Mouse (Mus musculus) hindbrain, embryonic 10.5 days (tissue): ENCODE measurements around the gene Nrap. TPM values are rescaled to one million over a fixed set of nuclear protein-coding genes. Genes with fewer than 3 reads are reported as not detected.
"Not testable (repeated sequence)": the region's sequence is repeated elsewhere in the genome, so short reads cannot be mapped to it uniquely, and the experiment has no call there.

Experiments
- DNase-seq: peaks from one replicate; pipeline ENCODE4 v3.0.0-alpha.2; 2017; ENCODE audit warnings: low spot score
- H3K27ac ChIP-seq: fragments of 300-500 bp; sonication (generic); 2 replicates; pipeline ENCODE4 v1.5.1; 2016; ENCODE audit warnings: mild to moderate bottlenecking, moderate library complexity
- H3K27me3 ChIP-seq: fragments of 300-500 bp; sonication (generic); 2 replicates; pipeline ENCODE4 v1.6.1; 2016; ENCODE audit warnings: mild to moderate bottlenecking; ENCODE audit not compliant: poor library complexity, insufficient read depth, severe bottlenecking
- H3K36me3 ChIP-seq: fragments of 300-500 bp; sonication (generic); 2 replicates; pipeline ENCODE4 v1.6.1; 2016; ENCODE audit warnings: mild to moderate bottlenecking, moderate library complexity
- H3K4me1 ChIP-seq: fragments of 300-500 bp; sonication (generic); replicated peaks from 2 replicates; pipeline ENCODE4 v1.6.1; 2016; ENCODE audit warnings: mild to moderate bottlenecking
- H3K4me3 ChIP-seq: fragments of 300-500 bp; sonication (generic); 2 replicates; pipeline ENCODE4 v1.5.1; 2016; ENCODE audit warnings: mild to moderate bottlenecking, moderate library complexity
- H3K9me3 ChIP-seq: fragments of 300-500 bp; sonication (generic); 2 replicates; pipeline ENCODE4 v1.6.1; 2016; ENCODE audit warnings: mild to moderate bottlenecking, moderate library complexity
- WGBS: fragments of 180-500 bp; shearing (Covaris S2); methylation state at CpG from one replicate; pipeline ENCODE4 v1.1.7; 2016; 5-methylcytosine and 5-hydroxymethylcytosine counted together
- polyA plus RNA-seq: library from polyadenylated mRNA; unstranded; fragments of >200 nt; fragmentation: Nextera tagmentation; extraction: Ambion mirVana; gene quantifications from 2 replicates; pipeline ENCODE4 v1.2.1, GENCODE M21; 2016

Nrap gene
- polyA plus RNA-seq, 1 experiment from 2014 or later, result 0.08 TPM

DNA sequence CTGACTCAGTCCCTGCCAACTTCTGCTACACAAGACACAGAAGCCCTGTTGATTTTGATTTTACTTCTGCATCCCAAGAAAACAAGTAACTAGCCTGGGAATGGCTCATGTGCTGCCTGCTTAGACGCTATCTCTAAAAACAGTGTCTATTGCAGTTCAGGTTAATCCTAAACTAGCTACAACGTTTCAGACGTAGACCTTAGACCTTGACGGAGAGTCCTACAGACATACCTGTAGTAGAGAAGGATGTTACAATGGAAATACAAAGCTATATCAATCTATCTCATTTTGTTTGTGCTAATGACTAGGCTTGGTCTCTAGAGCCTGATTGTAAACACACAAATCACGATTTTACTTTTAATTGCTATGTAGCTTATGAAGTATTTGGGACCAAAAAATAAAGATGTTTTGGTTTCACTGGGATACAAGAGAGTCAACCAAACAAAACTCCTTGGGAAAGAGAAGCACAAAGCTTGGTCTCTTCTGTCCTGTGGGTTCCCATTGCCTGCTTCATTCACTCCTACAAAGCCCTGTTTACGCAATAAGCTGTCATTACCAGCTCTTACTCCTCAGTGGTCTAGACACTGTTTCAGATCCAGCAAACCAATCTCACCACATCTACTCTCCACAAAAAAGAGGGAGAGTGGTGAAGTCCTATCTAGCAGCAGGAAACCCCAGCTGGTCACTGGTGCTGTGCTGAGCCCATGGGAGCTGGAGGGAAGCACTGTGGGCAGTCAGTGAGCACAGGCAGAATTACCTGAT lies 19.3 kb downstream of the Nrap start:
- Histone ChIP-seq H3K27me3 (no peaks in the 10 kb centered on the region), H3K27ac (no peak overlapping the region), H3K9me3 (no peaks in the 10 kb centered on the region), H3K4me3 (no peak overlapping the region), H3K4me1 (peaks cover 9% of the 10 kb centered on the region; the same call in 1 of the 2 replicates), H3K36me3 (no peaks in the 10 kb centered on the region)
- WGBS, result 93% methylated on average over 6 of the region's 6 CpGs
- DNase-seq, result no peak

GRCm38 (mm10) chr19:56368912-56369311 lies 20.9 kb downstream of the Nrap start:
- Histone ChIP-seq H3K27ac (no peak overlapping the region), H3K36me3 (no peaks in the 10 kb centered on the region), H3K4me1 (peaks cover 10% of the 10 kb centered on the region; the same call in 1 of the 2 replicates), H3K27me3 (no peaks in the 10 kb centered on the region), H3K4me3 (no peak overlapping the region), H3K9me3 (no peaks in the 10 kb centered on the region)
- DNase-seq, result no peak
- 90% methylated on average over 7 of the region's 7 CpGs for WGBS

DNA sequence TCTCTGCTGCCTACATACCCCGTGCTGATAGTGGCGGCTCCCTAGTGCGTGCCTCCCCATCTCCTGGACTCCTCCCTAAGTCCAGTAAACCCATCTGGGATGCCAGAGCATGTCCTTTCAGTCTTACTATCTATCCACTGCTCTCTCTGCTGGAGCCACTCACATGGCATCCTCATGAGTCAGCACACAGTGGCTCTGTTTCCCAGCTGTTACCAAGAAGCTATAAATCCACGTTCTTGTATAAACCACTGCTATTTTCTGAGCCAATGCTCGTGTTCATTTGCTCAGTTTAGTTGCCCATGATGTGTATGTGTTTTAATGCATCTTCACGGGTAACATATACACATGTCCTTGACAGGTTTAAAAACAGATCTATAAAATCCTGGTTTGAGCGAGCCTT lies 22.1 kb downstream of the Nrap start:
- Histone ChIP-seq H3K9me3 (no peaks in the 10 kb centered on the region), H3K27ac (no peak overlapping the region), H3K27me3 (no peaks in the 10 kb centered on the region), H3K36me3 (no peaks in the 10 kb centered on the region), H3K4me1 (peaks cover 12% of the 10 kb centered on the region; the same call in 1 of the 2 replicates), H3K4me3 (no peak overlapping the region)
- no peak for DNase-seq
- WGBS, result 90% methylated on average over 7 of the region's 7 CpGs

GRCm38 (mm10) chr19:56366625-56367024 lies 23.2 kb downstream of the Nrap start:
- H3K9me3 ChIP-seq, result no peaks in the 10 kb centered on the region
- peaks cover 12% of the 10 kb centered on the region; the same call in 1 of the 2 replicates for H3K4me1 ChIP-seq
- 89% methylated on average over 9 of the region's 9 CpGs for WGBS
- no peak overlapping the region for H3K4me3 ChIP-seq
- H3K27ac ChIP-seq, result no peak overlapping the region
- DNase-seq, result no peak
- H3K36me3 ChIP-seq, result no peaks in the 10 kb centered on the region
- no peaks in the 10 kb centered on the region for H3K27me3 ChIP-seq

DNA sequence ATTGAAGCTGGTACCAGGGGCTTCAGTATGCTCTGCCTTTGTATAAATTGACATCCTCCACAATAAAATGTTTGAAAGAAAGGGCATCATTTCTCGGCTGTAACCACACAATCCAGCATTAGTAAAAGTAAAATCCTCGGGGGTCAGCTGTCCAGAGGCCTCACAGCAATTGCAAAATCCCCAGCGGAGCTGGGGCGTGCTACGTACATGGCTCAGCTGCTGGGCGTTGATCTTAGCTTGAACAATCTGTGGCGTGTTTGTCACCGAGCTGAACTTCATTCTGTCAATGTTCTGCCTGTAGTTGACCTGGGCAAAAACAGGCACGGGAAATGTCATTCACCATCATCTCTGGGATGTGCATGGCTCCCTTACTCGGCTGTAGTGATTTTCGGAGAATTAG lies 23.7 kb downstream of the Nrap start:
- no peak overlapping the region for H3K4me3 ChIP-seq
- 83% methylated on average over 11 of the region's 11 CpGs for WGBS
- H3K4me1 ChIP-seq, result peaks cover 12% of the 10 kb centered on the region; the same call in 1 of the 2 replicates
- H3K27ac ChIP-seq, result no peak overlapping the region
- H3K27me3 ChIP-seq, result no peaks in the 10 kb centered on the region
- DNase-seq, result no peak
- H3K9me3 ChIP-seq, result no peaks in the 10 kb centered on the region
- H3K36me3 ChIP-seq, result no peaks in the 10 kb centered on the region

DNA sequence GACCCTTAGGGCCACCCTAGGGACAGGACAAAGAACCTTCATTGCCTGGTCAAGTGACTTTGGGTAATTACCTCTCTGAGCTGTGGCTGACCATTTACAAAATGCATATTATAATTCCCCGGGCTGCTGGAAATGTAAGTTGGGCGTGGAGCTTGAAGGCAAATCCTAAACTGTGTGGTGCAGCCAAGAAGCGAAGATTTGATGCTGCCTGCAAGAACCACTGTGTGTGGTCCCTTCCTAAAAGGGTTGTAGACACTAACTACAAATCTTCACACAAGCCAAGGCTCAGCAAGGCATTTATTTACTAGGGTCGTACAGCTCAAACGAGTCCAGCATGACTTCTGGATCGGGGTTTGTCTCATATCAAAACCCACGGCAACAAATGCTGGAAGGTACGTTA lies 25.3 kb downstream of the Nrap start:
- Histone ChIP-seq H3K4me1 (peaks cover 12% of the 10 kb centered on the region; the same call in 1 of the 2 replicates), H3K36me3 (no peaks in the 10 kb centered on the region), H3K27ac (no peak overlapping the region), H3K27me3 (no peaks in the 10 kb centered on the region), H3K4me3 (no peak overlapping the region), H3K9me3 (no peaks in the 10 kb centered on the region)
- WGBS, result 94% methylated on average over 8 of the region's 8 CpGs
- DNase-seq, result no peak

- no peak for DNase-seq
- no peaks in the 10 kb centered on the region for H3K27me3 ChIP-seq
- H3K9me3 ChIP-seq, result no peaks in the 10 kb centered on the region
- peaks cover 12% of the 10 kb centered on the region; the same call in 1 of the 2 replicates for H3K4me1 ChIP-seq
- H3K4me3 ChIP-seq, result no peak overlapping the region
- H3K36me3 ChIP-seq, result no peaks in the 10 kb centered on the region
- WGBS, result 77% methylated on average over 15 of the region's 15 CpGs
- H3K27ac ChIP-seq, result no peak overlapping the region
Measured at GRCm38 (mm10) chr19:56363721-56364460, 25.9 kb downstream of the Nrap start.

DNA sequence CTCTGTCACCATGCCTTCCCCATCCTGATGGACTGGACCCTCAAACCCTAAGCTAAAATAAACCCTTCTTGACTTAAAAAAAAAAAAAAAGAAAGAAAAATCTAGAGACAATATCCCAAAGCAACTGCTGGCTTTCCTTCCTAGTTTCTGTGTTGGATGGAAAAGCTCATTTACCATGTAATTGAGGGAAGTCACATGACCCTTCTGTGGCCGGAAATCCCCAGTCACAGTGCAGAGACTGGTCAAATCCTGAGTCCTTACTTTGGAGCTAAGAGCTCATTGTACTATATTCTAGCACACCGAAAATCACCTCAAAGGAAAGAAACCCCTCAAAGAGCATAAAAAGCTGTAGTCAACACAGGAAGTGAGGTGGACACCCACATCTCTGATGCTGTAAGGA lies 30.9 kb downstream of the Nrap start:
- Histone ChIP-seq H3K27me3 (no peaks in the 10 kb centered on the region), H3K27ac (no peak overlapping the region), H3K9me3 (no peaks in the 10 kb centered on the region), H3K36me3 (no peaks in the 10 kb centered on the region), H3K4me1 (0 out of 2 replicates have a peak, but pooled peaks cover 1% of the 10 kb centered on the region), H3K4me3 (no peak overlapping the region)
- no peak for DNase-seq
- 76% methylated on average over 2 of the region's 2 CpGs for WGBS

DNA sequence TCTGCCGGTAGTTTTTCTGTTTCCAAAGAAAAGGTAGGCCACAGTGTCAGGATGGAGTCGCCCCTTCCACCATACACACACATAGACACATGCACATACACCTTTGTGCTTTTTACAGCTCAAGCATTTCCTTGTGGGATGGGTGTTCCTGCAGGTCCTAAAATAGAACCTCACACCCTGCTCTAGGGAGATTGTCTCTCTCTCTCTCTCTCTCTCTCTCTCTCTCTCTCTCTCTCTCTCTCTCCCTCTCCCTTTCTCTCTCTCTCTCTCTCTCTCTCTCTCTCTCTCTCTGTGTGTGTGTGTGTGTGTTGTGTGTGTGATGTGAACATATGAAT lies 32.5 kb downstream of the Nrap start:
- WGBS, result 84% methylated on average over 2 of the region's 2 CpGs
- not testable (repeated sequence) for H3K36me3 ChIP-seq, H3K9me3 ChIP-seq, H3K4me1 ChIP-seq, H3K27me3 ChIP-seq, H3K27ac ChIP-seq, H3K4me3 ChIP-seq, DNase-seq

- Histone ChIP-seq H3K27ac (no peak overlapping the region), H3K4me3 (no peak overlapping the region), H3K4me1 (no peaks in the 10 kb centered on the region), H3K36me3 (no peaks in the 10 kb centered on the region), H3K9me3 (no peaks in the 10 kb centered on the region), H3K27me3 (no peaks in the 10 kb centered on the region)
- DNase-seq, result peak; percentile 68
- WGBS, result 47% methylated on average over 17 of the region's 17 CpGs
Measured at GRCm38 (mm10) chr19:56356480-56357373, 33.1 kb downstream of the Nrap start.

GRCm38 (mm10) chr19:56355201-56355600 lies 34.6 kb downstream of the Nrap start:
- no peaks in the 10 kb centered on the region for H3K36me3 ChIP-seq
- H3K4me1 ChIP-seq, result peaks cover 3% of the 10 kb centered on the region; the same call in 1 of the 2 replicates
- no peak for DNase-seq
- H3K27me3 ChIP-seq, result no peaks in the 10 kb centered on the region
- WGBS, result 88% methylated on average over 12 of the region's 12 CpGs
- H3K4me3 ChIP-seq, result no peak overlapping the region
- no peak overlapping the region for H3K27ac ChIP-seq
- no peaks in the 10 kb centered on the region for H3K9me3 ChIP-seq

GRCm38 (mm10) chr19:56353689-56354088 lies 36.1 kb downstream of the Nrap start:
- Histone ChIP-seq H3K27me3 (no peaks in the 10 kb centered on the region), H3K4me1 (peaks cover 9% of the 10 kb centered on the region), H3K4me3 (no peak overlapping the region), H3K9me3 (no peaks in the 10 kb centered on the region), H3K27ac (no peak overlapping the region), H3K36me3 (no peaks in the 10 kb centered on the region)
- 84% methylated on average over 10 of the region's 10 CpGs for WGBS
- no peak for DNase-seq
